Mouse (Mus musculus) right cerebral cortex, postnatal 25 days (tissue): ENCODE results near the gene Tspo2.
A peak's percentile ranks its signal among the peaks of the same experiment; 100 is the strongest.

Experiments used
- DNase-seq: peaks from one replicate; pipeline ENCODE4 v3.0.0; 2022

Tspo2 gene

GRCm38 (mm10) chr17:48447675-48448074 lies 3.6 kb downstream of the Tspo2 start:
- no peak for DNase-seq

DNA sequence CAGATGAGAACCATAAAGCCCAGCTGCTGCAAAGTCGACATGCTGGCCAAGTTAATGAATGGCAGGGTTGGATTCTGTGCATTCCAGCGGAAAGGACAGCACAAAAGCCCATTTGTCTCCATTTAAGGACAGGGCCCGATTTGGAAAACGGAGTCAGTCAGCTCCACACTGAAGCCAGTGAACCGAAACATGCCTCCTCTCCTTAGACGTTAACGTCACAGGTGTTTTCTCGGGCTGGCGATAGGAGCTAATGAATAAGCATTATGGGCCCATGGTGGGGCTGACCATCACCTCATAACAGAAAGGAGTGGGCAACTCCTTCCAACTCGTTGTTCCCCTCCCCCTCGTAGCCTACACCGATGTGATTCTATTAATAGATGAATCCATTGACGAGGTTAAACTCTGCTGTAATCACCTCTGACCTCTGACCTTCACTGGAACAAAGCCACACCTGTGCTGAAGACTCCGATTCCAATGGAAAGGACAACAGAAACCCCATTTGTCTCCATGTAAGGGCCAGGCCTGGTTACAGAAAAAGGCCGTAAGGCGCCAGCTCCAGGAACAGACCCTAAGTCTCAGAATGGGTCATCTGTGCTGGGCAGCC lies 7.7 kb downstream of the Tspo2 start:
- no peak for DNase-seq

DNA sequence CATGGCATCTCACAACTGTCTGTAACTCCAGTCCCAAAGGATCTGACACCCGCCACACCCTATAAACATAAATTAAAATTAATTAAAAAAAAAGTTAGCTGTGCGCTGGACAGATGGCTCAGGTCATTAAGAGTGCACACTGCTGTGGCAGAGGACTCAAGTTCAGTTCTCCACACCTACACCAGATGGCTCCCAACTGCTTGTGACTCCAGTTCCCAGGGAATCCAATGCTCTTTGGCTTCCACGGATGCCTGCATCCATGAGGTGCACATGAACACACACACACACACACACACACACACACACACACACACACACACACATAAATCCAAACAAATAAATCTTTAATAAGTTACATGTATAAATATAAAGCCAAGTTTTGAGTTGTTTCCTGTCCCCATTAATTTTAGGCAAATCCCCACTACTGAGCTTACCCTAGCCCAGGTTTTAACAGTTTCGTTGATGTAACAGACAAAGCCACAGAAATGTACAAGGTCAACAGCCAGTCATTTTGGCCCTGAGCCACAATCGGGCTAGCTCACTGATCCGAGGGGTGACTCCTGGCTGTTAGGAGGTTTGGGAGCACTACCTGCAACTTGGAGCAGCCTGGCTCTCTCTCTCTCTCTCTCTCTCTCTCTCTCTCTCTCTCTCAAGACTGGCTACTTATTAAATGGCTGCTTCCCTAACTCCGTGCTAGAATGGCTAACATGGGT lies 8.4 kb downstream of the Tspo2 start:
- no peak for DNase-seq

DNA sequence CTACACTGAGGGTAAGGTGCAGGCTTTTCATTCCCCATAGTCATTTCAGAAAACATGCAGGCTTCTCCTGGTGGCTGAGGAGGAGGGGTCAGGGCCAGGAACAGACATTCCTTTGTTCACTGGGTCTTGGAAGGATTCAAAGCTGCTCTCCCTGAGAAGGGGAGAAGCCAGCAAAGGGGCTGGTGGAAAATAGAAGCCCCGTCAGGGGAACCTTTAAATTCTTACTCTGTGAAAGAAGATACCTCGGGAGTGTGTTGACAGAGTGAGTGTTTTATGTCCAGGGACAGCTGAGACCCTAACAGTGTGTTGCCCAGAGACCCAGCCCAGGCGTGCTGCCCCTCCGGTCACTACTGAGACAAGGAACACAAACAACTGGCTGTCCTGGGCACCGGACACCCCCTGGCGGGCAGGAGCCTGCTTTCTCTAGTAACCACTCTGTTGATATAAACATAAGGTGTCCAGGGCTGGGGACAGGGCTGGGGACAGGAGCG lies 13.9 kb downstream of the Tspo2 start:
- no peak for DNase-seq

GRCm38 (mm10) chr17:48436487-48436886 lies 14.8 kb downstream of the Tspo2 start:
- no peak for DNase-seq

DNA sequence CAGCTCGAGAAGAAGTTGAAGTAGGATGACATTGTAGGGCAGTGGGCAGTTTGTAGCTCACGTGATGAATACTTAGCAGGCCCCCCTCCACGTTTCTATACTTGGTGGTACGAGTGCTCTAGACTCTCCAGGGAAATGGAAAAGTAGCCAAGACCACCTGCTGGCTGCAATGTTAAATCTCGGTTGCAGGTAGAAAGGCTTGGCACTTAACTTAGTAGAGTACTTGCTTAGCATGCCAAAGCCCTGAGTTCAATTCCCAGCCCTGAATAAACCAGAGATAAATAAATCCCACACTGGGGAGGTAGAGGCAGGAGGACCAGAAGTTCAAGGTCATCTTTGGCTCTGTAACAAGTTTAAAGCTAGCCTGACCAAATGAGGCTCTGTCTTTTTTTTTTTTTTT lies 16.8 kb downstream of the Tspo2 start:
- no peak for DNase-seq

GRCm38 (mm10) chr17:48433689-48434330 lies 17.5 kb downstream of the Tspo2 start:
- DNase-seq = no peak

DNA sequence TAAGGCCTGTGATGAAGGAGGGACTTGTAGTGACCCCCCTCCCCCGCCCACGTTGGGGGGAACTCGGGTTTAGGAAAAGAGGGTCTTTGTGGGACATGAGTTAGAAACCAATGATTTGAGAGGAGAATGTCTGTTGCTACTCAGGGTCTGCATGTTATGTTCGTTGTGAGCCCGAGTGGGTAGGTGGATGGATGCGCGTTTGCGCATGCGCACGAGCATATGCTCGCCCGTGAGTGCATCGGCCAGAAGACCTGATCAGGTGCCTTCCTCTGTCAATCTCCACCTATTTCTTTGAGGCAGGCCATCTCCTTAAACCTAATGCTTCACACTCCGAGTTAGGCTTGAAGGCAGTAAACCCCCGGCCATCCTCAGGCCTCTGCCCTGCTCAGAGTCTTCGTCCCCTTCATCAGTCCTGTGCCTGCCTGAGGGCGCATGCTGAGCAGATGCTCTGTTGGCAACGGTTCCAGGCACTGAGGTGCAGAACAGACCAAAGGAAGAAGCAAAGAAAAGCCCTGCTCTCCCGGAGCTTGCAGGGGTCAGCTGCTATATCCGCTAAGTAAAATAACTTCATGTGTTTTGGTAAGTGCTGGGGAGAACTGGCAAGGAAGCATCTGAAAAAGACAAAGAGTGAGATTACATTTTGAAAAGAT lies 18.2 kb downstream of the Tspo2 start:
- no peak for DNase-seq

- DNase-seq = no peak
Measured at GRCm38 (mm10) chr17:48432158-48432980, 19.0 kb downstream of the Tspo2 start, which contains the start of gene Apobec2. Gene Apobec2 (minus strand): TSS chr17:48432930.

DNA sequence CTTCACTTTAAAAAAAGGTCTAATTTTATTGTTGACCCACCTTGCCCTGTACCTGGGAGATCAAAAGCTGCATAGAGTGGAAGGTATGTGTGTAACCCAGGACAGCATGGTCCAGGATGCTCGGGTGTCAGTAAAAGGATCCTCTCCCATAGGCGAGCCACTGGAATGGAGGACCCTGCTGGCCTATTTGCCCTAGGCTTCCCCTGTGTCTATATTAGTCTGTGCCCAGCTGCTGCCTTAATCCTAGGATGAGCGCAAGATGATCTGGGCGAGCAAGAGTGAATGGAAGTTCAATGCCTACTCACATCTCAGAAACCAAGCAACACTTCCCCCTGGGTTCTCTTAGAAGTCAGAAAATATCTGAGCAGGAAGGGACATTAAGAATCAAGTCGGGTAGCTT lies 20.3 kb downstream of the Tspo2 start:
- no peak for DNase-seq

GRCm38 (mm10) chr17:48430394-48430793 lies 20.9 kb downstream of the Tspo2 start:
- no peak for DNase-seq

DNA sequence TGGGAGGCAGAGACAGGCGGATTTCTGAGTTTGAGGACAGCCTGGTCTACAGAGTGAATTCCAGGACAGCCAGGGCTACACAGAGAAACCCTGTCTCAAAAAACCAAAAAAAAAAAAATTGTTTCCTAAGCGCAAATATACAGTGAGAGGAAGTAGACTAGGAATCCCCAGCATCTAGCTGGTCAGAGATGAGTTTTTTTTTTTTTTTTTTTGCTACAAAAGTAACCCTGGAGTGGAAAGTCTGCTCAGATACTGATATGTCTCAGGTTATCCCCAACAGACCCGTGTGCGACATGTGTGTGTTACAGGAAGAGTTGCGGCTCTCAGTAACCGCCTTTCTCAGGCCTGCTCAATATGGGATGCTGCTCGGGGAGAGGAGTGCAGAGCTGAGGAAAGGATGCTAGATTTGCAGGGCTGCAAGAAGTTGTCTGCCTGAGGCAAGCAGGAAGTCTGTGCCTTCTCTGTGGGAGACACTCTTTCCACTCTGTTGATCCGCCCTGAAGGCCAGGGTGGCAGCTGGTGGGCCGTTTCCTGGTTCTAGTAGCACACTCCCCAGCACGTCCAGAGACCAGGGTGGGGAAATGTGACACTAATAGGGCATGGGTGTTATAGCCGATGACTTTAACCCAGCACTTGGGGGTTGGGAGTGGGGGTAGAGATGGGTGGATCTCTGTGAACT lies 23.3 kb downstream of the Tspo2 start:
- DNase-seq = no peak

GRCm38 (mm10) chr17:48426991-48427750 lies 24.2 kb downstream of the Tspo2 start:
- DNase-seq = no peak

DNA sequence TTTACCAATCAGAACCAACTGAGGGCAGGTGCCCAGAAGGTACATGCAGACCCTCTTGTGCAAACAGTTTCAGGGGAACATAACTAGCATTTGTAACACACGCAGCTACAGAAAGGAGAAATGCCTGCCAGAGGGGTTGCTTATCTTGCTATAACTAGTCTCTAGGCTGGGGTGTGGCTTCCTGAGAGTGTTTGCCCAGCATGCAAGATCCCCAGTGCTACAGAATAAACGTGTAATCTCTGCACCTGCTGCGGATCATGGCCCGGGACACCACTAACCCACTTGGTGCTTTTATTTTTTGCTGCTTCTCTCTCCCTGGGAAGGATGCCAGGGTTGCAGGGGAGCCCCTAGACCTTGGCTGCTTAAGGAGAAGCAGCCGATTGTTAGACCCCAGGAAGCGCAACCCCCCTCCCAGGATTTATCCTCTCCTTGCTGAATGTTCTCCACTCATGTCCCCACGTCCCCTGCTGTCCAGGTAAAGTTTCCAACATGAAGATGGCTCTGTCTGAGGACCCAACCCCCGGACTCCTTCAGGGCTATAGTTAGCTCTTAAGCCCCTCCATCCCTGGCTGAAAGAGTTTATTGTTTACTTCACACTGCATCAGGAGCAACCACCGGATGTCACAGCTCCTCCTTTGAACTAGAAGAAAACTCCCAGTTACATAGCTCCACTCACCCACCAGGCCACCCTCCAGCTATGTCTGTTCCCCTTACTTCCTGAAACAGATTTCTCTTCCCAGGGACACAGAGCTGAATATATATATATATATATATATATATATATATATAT lies 25.3 kb downstream of the Tspo2 start:
- DNase-seq = no peak

DNA sequence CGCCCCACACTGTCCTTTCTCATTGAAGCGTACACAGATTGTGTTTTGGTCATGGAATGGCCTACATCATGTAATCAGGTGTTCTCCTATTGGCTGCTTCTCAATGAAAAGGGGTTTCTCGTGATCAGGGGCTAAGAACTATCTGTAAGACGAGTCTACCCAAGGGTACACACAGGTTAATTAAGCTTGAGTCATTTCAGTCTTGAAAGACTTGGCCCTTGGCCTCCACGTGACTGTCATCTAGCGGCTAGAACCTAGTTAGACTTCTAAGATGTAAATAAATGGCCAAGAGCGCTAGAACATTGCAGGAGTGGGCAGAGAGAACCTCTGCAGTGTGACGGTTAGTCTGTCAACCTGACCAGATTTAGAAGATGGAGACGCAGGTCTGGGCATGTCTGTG lies 27.1 kb downstream of the Tspo2 start:
- no peak for DNase-seq

- DNase-seq = no peak
Measured at GRCm38 (mm10) chr17:48419571-48419970, 31.8 kb downstream of the Tspo2 start.

GRCm38 (mm10) chr17:48418781-48419180 lies 32.5 kb downstream of the Tspo2 start:
- DNase-seq = no peak

GRCm38 (mm10) chr17:48418174-48418573 lies 33.1 kb downstream of the Tspo2 start:
- DNase-seq = no peak

DNA sequence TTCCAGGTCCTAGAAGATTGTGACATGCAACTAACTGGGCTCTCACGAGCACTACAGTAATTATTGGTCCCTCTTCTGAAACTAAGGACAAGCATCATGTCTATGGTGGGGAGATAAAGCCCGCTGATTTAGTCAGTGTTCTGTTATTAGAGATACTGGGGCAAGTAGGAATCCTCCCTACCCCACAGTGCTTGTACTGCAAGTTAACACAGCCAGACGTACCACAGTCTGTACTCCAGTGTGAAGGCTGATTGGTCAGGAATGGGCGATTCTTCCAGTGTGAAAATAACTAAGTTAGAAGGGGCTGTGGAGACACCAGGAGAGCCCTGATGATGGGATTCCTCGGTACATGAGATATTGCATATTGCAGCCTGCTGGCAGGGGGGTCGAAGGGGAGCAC lies 33.8 kb downstream of the Tspo2 start:
- DNase-seq = no peak

DNA sequence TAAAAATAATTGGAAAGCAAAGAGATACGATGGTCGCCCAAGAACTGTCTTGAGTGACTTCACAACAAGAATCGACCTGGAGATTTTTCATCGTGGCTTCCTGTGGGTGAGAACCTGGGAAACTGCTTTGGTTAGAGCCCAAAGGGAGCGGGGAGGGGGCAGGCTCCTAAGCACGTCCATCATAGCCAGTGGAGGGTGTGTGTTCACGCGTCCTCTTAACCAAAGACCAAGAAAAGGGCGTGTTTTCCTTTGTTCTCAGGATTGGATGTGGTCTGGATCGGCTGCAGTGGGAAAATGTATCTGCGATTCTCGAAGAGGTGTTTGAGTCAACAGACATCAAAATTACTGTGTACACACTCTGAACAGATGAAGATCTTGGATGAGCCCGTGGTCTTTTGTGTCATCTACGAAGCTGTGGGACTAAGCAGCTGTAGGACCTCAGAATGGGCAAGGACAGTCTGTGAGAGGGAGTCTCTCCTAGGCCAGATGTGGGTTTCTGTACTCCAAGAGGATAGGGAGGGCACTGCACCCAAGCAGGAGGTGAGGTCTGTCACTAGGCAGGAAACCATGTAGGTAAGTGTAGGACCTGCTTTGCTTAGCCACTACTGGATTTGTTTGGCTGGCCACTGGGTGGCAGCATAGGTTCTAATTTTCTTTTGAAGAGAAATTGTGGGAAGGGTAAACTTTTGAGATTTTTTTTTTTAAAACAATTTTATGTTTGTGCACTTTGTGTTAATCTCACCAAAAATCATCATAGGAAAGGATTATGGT lies 34.7 kb downstream of the Tspo2 start:
- peak; percentile 51 for DNase-seq
